Mouse (Mus musculus) kidney, embryonic 14.5 days (tissue): Measurements from ENCODE around the gene Crebrf. TPM values are rescaled to one million over a fixed set of nuclear protein-coding genes. Genes with fewer than 3 reads are reported as not detected.

Source experiments
- ATAC-seq: fragments of 200-750 bp; cut with Nextera tagmentation; 2 replicates; pipeline ENCODE4 v1.8.0; 2017; ENCODE audit warnings: moderate number of reproducible peaks, mild to moderate bottlenecking, moderate TSS enrichment, moderate library complexity; ENCODE audit not compliant: low FRiP score, low TSS enrichment
- H3K27ac ChIP-seq: fragments of 300-500 bp; sonication (generic); 2 replicates; pipeline ENCODE4 v1.5.1; 2014; ENCODE audit warnings: low read depth, mild to moderate bottlenecking, low read length, moderate library complexity, mixed read lengths
- H3K27me3 ChIP-seq: fragments of 300-500 bp; sonication (generic); 2 replicates; pipeline ENCODE4 v1.6.1; 2014; ENCODE audit warnings: mild to moderate bottlenecking, low read length; ENCODE audit not compliant: control insufficient read depth, insufficient read depth
- H3K36me3 ChIP-seq: fragments of 300-500 bp; sonication (generic); 2 replicates; pipeline ENCODE4 v1.6.1; 2014; ENCODE audit warnings: low read length, mixed read lengths; ENCODE audit not compliant: control insufficient read depth, insufficient read depth
- H3K4me1 ChIP-seq: fragments of 300-500 bp; sonication (generic); 2 replicates; pipeline ENCODE4 v1.6.1; 2014; ENCODE audit warnings: low read length, mixed read lengths; ENCODE audit not compliant: control insufficient read depth, insufficient read depth
- H3K4me2 ChIP-seq: fragments of 300-500 bp; sonication (generic); replicated peaks from 2 replicates; pipeline ENCODE4 v1.6.1; 2014; ENCODE audit warnings: low read depth, mild to moderate bottlenecking, low read length
- H3K4me3 ChIP-seq: fragments of 300-500 bp; sonication (generic); 2 replicates; pipeline ENCODE4 v1.5.1; 2014; ENCODE audit warnings: mild to moderate bottlenecking, low read length
- H3K9ac ChIP-seq: fragments of 300-500 bp; sonication (generic); 2 replicates; pipeline ENCODE4 v1.6.1; 2014; ENCODE audit warnings: low read depth, mild to moderate bottlenecking, low read length, moderate library complexity
- H3K9me3 ChIP-seq: fragments of 300-500 bp; sonication (generic); 2 replicates; pipeline ENCODE4 v1.6.1; 2016; ENCODE audit warnings: low read length; ENCODE audit not compliant: control insufficient read depth
- WGBS: fragments of 180-500 bp; shearing (Covaris S2); extraction: QIAGEN DNeasy Blood & Tissue Kit; methylation state at CpG from one replicate; pipeline ENCODE4 v1.1.7; 2014; 5-methylcytosine and 5-hydroxymethylcytosine counted together
- polyA plus RNA-seq: library from polyadenylated mRNA; unstranded; fragments of >200 nt; fragmentation: Nextera tagmentation; extraction: Ambion mirVana; gene quantifications from 2 replicates; pipeline ENCODE4 v1.2.1, GENCODE M21; 2014

The Crebrf gene
- polyA plus RNA-seq, 1 experiment from 2014 or later, result 10.5 TPM

- H3K9ac ChIP-seq, result no peak overlapping the region
- 78% methylated on average over 1 of the region's 1 CpGs for WGBS
- ATAC-seq, result no peak
- H3K36me3 ChIP-seq, result no peaks in the 10 kb centered on the region
- H3K9me3 ChIP-seq, result no peaks in the 10 kb centered on the region
- no peaks in the 10 kb centered on the region for H3K4me1 ChIP-seq
- no peaks in the 10 kb centered on the region for H3K27me3 ChIP-seq
- H3K27ac ChIP-seq, result no peak overlapping the region
- no peak overlapping the region for H3K4me2 ChIP-seq
- no peak overlapping the region for H3K4me3 ChIP-seq
Measured at GRCm38 (mm10) chr17:26743294-26743693, 27.8 kb downstream of the Crebrf start.

GRCm38 (mm10) chr17:26749975-26750374 is 34.5 kb downstream of the Crebrf start:
- H3K4me1 ChIP-seq, result no peaks in the 10 kb centered on the region
- no peaks in the 10 kb centered on the region for H3K27me3 ChIP-seq
- 85% methylated on average over 3 of the region's 3 CpGs for WGBS
- no peaks in the 10 kb centered on the region for H3K36me3 ChIP-seq
- no peak for ATAC-seq
- no peaks in the 10 kb centered on the region for H3K9me3 ChIP-seq
- no peak overlapping the region for H3K9ac ChIP-seq
- no peak overlapping the region for H3K4me3 ChIP-seq
- H3K27ac ChIP-seq, result no peak overlapping the region
- no peak overlapping the region for H3K4me2 ChIP-seq

GRCm38 (mm10) chr17:26752297-26752696 is 36.8 kb downstream of the Crebrf start:
- H3K36me3 ChIP-seq, result no peaks in the 10 kb centered on the region
- H3K9ac ChIP-seq, result no peak overlapping the region
- H3K4me2 ChIP-seq, result no peak overlapping the region
- H3K4me1 ChIP-seq, result no peaks in the 10 kb centered on the region
- ATAC-seq, result no peak
- H3K27me3 ChIP-seq, result no peaks in the 10 kb centered on the region
- H3K9me3 ChIP-seq, result no peaks in the 10 kb centered on the region
- no peak overlapping the region for H3K27ac ChIP-seq
- H3K4me3 ChIP-seq, result no peak overlapping the region
- 89% methylated on average over 1 of the region's 1 CpGs for WGBS

GRCm38 (mm10) chr17:26753476-26753875 is 38.0 kb downstream of the Crebrf start:
- no peak for ATAC-seq
- H3K36me3 ChIP-seq, result peaks cover 3% of the 10 kb centered on the region; the same call in 1 of the 2 replicates
- H3K9ac ChIP-seq, result no peak overlapping the region
- H3K27me3 ChIP-seq, result no peaks in the 10 kb centered on the region
- WGBS, result 90% methylated on average over 2 of the region's 2 CpGs
- H3K9me3 ChIP-seq, result no peaks in the 10 kb centered on the region
- H3K4me2 ChIP-seq, result no peak overlapping the region
- no peaks in the 10 kb centered on the region for H3K4me1 ChIP-seq
- H3K27ac ChIP-seq, result no peak overlapping the region
- H3K4me3 ChIP-seq, result no peak overlapping the region

GRCm38 (mm10) chr17:26767100-26767753 is 51.8 kb downstream of the Crebrf start:
- WGBS, result 90% methylated on average over 5 of the region's 5 CpGs
- Histone ChIP-seq H3K9ac (no peak overlapping the region), H3K4me1 (no peaks in the 10 kb centered on the region), H3K4me3 (no peak overlapping the region), H3K27me3 (no peaks in the 10 kb centered on the region), H3K36me3 (peaks cover 3% of the 10 kb centered on the region; the same call in 1 of the 2 replicates), H3K4me2 (no peak overlapping the region), H3K9me3 (no peaks in the 10 kb centered on the region), H3K27ac (no peak overlapping the region)
- ATAC-seq, result no peak

- H3K9ac ChIP-seq, result no peak overlapping the region
- no peaks in the 10 kb centered on the region for H3K27me3 ChIP-seq
- no peak overlapping the region for H3K4me3 ChIP-seq
- H3K9me3 ChIP-seq, result no peaks in the 10 kb centered on the region
- H3K36me3 ChIP-seq, result peaks cover 3% of the 10 kb centered on the region; the same call in 1 of the 2 replicates
- 81% methylated on average over 2 of the region's 2 CpGs for whole genome bisulfite sequencing
- H3K4me2 ChIP-seq, result no peak overlapping the region
- no peaks in the 10 kb centered on the region for H3K4me1 ChIP-seq
- ATAC-seq, result no peak
- no peak overlapping the region for H3K27ac ChIP-seq
Measured at GRCm38 (mm10) chr17:26767754-26768124, 52.3 kb downstream of the Crebrf start.

GRCm38 (mm10) chr17:26776211-26776610 is 60.8 kb downstream of the Crebrf start:
- WGBS, result 61% methylated on average over 10 of the region's 10 CpGs
- no peak overlapping the region for H3K9ac ChIP-seq
- no peaks in the 10 kb centered on the region for H3K27me3 ChIP-seq
- H3K4me3 ChIP-seq, result no peak overlapping the region
- no peak overlapping the region for H3K27ac ChIP-seq
- ATAC-seq, result no peak
- H3K4me1 ChIP-seq, result no peaks in the 10 kb centered on the region
- H3K36me3 ChIP-seq, result no peaks in the 10 kb centered on the region; the same call in 1 of the 2 replicates
- no peak overlapping the region for H3K4me2 ChIP-seq
- no peaks in the 10 kb centered on the region for H3K9me3 ChIP-seq

- WGBS, result 90% methylated on average over 4 of the region's 4 CpGs
- H3K9ac ChIP-seq, result no peak overlapping the region
- no peak overlapping the region for H3K27ac ChIP-seq
- H3K9me3 ChIP-seq, result no peaks in the 10 kb centered on the region
- H3K4me1 ChIP-seq, result peaks cover 7% of the 10 kb centered on the region; the same call in 1 of the 2 replicates
- H3K36me3 ChIP-seq, result no peaks in the 10 kb centered on the region
- no peak for ATAC-seq
- H3K27me3 ChIP-seq, result no peaks in the 10 kb centered on the region
- H3K4me3 ChIP-seq, result no peak overlapping the region
- H3K4me2 ChIP-seq, result no peak overlapping the region
Measured at GRCm38 (mm10) chr17:26778001-26778400, 62.6 kb downstream of the Crebrf start.

- H3K9ac ChIP-seq, result no peak overlapping the region
- 92% methylated on average over 3 of the region's 3 CpGs for WGBS
- H3K4me2 ChIP-seq, result no peak overlapping the region
- peaks cover 7% of the 10 kb centered on the region; the same call in 1 of the 2 replicates for H3K4me1 ChIP-seq
- no peak overlapping the region for H3K4me3 ChIP-seq
- ATAC-seq, result no peak
- H3K9me3 ChIP-seq, result no peaks in the 10 kb centered on the region
- no peaks in the 10 kb centered on the region for H3K36me3 ChIP-seq
- H3K27ac ChIP-seq, result no peak overlapping the region
- H3K27me3 ChIP-seq, result no peaks in the 10 kb centered on the region
Measured at GRCm38 (mm10) chr17:26778430-26779100, 63.1 kb downstream of the Crebrf start.
